Mouse (Mus musculus) bone marrow macrophage, adult 2 months (primary cell): ENCODE measurements around the gene Hoxb3.

ENCODE experiments used
- CTCF ChIP-seq: IDR thresholded peaks from 2 replicates; pipeline ENCODE4 v1.5.1; 2012; ENCODE audit warnings: low read depth, mild to moderate bottlenecking, low read length, moderate library complexity
- POLR2A ChIP-seq: IDR thresholded peaks from 2 replicates; pipeline ENCODE4 v1.6.1; 2012; ENCODE audit warnings: mild to moderate bottlenecking, low read depth, low read length, borderline replicate concordance

DNA sequence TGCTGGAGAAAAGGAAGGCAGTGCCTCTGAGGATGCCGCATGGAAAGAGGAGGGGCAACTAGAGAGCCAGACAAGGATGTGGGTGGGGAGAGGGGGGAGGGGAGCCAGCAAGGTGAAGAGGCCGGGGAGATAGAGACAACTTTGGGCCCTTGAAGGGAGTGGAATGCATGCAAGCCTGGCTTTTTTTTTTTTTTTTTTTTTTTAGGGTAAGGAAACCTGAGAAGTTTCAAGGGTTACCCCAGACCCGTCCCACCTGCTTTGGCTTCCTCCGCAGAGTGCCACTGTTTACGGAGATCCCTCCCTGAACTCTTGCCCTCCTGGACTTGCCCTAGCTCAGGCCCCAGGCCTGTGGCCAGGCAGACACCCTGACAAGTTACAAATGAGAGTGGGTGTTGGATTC, 40.7 kb downstream of the Hoxb3 start:
- TF ChIP-seq CTCF (no peak), POLR2A (no peak)
